Mouse (Mus musculus) heart, postnatal 0 days (tissue): ENCODE measurements around the gene D130043K22Rik.

Experiments
- CTCF ChIP-seq: IDR thresholded peaks from 2 replicates; pipeline ENCODE4 v1.5.1; 2016; ENCODE audit warnings: antibody characterized with exemption, control low read depth, low read depth
- EP300 ChIP-seq: IDR thresholded peaks from 2 replicates; pipeline ENCODE4 v1.6.1; 2016; ENCODE audit warnings: antibody characterized with exemption, low read depth

GRCm38 (mm10) chr13:24936772-24937107 lies 91.8 kb downstream of the D130043K22Rik start:
- TF ChIP-seq CTCF, result no peak
- TF ChIP-seq EP300, result no peak
